Mouse (Mus musculus) liver, adult (tissue): ENCODE results near the gene Lztr1.

ENCODE experiments used
- GATA4 ChIP-seq: IDR thresholded peaks from 2 replicates; pipeline ENCODE4 v1.6.1; 2014; ENCODE audit warnings: mild to moderate bottlenecking, low read length; ENCODE audit not compliant: insufficient replicate concordance

Gene Lztr1

DNA sequence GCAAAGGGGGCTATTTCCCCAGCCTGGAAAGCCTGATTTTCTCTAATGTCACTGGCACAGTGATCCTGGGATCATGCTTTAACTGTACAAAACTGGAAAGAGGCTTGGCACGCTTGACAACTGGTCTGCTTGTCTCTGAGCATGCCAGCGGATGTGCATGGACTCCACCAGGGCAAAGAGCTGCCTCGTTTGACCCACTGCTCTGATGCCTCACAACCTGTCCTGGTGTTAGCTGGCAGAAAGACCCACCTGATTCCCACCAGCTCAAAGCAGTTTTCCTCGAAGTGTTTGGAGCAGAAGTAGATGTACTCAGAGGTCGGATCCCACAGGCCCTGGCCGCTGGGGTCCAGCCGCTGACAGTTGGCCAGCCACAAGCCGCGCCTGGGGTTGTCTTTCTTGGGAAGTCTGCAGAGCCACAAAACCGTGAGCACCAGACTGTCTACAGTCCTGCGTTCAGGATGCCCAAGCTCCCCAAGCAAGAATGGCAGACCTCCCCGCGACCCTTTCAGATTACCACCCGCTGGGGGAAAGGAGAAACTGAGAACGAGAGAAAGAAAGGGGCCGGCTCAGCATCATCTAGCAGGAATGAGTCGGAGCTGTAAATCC, 21.6 kb downstream of the Lztr1 start:
- no peak for TF ChIP-seq GATA4

DNA sequence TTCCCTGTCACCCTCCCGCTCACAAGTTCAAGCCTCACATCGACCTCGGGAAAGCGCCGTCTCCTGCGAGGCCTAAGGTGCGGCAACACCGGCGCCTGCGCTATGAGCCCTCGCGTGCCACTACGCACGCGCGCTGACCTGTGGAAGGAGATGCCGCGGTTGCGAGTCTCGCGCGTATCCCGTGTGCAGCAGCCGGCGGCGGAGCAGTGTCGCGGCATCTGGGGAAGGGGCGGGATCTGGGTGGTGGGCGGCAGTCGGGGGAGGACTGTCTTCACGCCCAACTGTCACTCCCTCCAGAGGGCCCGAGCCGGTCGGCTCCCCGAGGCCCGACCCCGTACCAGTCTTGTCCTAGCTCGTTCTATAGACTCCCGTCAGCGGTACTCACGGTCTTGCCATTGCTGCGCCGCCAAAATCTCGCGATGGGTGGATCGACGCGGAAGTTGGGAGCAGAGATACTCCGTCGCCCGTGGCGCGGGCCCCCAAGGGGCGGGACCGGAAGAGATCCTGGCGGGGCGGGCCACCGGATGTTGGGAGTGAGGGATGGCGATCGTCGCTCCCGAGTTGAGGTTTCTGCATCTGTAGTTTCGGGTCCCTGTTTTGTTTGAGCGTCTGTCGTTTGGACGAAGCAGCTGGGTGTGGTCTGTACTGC, 22.3 kb downstream of the Lztr1 start, which contains the start of gene Thap7:
TSS of gene Thap7 (minus strand) at position 497 of the 649 bp plus-strand sequence.
- TF ChIP-seq GATA4: peak; percentile 76; the same call in 1 of the 2 replicates

DNA sequence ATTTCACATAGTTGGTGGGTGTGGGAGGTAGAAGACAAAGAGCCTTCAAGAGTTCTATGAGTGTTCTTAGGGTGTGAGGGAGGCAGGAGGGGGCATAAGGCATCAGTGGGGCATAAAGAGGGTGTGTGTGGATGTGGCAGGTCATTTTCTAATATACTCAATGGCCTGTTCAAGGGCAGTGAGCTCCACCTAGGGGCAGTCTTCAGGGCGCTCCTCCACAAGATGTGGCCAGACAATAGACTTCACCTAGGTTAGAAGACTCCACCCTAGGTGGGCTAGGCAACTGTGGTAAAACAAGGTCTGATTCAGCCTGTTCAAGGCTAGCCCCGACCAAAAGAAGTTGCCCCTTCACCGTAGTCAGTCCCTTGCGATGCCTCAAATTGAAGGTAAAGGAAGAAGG, 23.8 kb downstream of the Lztr1 start:
- no peak for TF ChIP-seq GATA4

DNA sequence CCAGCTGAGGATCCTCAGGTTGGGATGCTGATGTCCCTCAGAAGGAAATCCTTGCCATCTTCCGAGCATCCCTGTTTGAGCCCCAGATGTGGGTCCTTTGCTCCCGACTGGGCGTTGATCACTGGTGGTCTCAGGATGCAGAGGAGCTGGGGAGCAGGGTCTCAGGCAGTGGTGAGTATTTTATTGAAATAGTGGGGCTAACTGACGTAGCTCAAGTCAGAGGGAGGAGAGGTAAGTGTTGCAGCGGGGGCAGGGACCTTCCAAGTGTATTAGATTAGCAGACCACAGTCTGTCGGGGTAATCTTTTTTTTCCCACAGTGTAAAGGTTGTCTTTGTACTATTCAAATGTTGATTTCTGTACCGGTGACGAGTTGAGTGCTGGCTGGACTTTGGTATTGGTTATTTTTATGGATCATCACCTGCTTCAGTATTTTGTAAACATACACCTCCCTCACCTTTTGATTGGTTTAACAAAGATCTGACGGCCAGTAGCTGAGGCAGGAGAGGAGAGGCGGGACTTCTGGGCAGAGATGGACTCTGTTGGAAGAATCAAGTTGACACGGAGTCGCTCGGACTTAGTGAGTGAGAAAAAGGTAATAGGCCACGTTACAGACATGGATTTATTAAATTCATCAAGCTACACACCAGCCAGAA, 24.3 kb downstream of the Lztr1 start:
- no peak for TF ChIP-seq GATA4

DNA sequence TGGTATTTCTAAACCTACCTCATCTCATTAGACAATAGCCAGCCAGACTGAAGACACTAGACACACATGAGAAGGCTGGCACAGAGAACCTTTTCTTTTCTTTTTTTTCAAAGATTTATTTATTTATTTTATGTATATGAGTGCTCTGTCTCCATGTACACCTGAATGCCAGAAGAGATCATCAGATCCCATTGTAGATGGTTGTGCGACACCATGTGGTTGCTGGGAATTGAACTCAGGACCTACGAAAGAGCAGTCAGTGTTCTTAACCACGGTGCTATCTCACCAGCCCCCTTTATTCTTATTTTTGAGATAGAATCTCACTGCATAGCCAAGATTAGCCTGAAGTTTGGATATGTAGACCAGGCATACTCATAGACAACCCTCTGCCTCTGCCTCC, 28.1 kb downstream of the Lztr1 start:
- TF ChIP-seq GATA4: no peak

DNA sequence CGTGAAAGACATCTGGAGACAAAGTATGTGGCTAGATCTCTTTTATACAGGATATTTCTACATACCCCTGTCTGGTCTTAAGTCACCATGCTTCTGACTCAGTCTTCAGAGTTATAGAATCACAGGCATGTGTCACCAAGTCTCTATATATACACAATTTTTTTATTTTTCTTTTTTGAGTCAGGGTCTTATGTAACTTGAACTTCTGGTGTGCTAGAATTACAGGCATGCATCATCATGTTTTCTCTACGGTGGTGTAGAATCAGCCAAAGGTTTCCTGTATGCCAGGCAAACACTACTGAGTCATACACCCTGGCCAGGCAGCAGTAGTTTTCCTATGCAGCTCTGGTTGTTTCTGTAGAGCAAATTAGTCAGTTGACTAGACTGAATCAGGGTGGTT, 34.1 kb downstream of the Lztr1 start:
- no peak for TF ChIP-seq GATA4

DNA sequence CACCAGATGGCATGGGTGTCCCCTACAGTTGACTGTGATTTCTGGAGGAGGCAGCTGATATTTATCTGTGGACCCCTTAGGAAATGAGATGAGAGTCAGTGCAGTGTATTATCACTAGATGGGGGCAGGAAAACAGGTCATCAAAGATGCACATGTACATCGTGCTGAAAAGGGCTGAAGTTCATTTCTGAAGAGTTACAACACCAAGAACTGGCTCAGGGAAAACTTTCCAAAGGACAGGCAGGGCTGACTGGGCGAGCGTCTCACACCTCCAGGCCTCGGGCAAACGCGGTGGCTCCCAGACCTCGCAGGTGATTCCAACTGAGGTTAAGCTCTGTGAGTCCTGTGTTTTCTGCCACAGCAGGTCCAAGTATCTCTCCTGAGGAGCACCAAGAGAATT, 44.3 kb downstream of the Lztr1 start:
- TF ChIP-seq GATA4: no peak

DNA sequence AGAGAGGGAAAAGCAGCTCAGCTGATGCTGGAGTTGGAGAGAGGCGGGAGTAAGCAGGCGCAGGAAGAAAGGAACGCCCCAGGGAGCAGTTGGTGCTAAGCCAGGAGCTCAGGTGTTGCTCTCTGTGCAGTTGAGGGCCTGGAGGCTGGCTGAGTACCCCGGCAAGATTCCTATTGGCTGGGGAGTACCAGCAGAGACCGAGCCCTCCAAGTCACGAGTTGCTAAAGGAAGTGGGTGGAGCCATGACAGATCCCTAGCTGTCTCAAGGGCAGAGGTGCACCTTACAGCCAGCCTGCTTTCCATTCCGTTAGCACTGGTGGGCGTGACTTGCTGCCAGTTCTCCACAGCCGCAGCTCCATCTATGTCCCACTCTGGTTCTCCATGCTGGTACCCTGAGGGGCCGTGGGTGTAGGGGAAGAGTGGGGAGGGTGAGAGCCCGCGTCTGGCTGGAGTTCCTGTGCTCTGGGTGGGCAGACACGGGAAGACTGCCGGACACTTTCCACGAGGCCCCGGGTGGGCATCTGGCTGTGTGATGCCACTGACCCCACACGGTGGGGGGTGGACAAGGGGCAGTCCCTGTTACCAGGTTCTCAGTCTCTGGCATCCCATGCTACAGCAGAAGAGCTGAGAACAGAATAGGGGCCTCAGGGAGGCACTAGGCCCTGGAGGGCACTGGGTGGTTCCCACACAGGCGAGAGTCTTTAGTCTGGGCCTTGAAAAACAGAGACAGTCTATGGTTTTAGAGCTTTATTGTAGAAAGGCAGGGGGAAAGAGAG, 45.6 kb downstream of the Lztr1 start:
- TF ChIP-seq GATA4: no peak

DNA sequence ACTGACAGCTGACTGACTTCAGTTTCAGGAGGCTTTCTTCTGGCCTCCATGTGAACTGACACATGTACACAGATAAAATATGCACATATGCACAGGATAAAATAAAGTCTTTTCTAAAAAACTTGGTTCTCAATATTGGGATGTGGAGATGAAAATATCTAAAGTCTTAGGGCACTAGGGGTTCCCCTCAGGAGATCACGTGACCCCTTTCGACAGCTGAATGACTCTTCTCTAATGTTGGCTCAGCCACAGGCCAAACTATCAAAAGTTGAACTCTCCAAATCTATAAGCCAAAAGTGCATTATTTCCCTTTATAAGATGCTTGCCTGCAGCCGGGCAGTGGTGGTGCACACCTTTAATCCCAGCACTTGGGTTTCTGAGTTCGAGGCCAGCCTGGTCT, 47.7 kb downstream of the Lztr1 start:
- TF ChIP-seq GATA4: no peak

DNA sequence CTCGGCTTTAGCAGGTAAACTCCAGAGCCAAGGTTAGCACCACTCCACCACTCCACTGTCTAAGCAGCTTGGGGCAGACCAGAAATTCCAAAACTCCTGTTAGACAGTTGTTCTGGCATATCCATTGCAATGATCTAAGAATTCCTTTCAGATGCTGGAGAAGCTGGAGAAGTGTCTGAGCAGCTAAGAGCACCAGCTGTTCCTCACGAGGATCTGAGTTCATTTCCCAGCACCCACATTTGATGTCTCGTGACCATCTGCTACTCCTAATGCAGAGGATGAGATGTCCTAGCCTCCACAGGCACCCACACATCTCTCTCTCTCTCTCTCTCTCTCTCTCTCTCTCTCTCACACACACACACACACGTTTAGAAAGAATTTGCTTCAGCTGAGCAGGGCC, 48.4 kb downstream of the Lztr1 start:
- TF ChIP-seq GATA4: no peak

DNA sequence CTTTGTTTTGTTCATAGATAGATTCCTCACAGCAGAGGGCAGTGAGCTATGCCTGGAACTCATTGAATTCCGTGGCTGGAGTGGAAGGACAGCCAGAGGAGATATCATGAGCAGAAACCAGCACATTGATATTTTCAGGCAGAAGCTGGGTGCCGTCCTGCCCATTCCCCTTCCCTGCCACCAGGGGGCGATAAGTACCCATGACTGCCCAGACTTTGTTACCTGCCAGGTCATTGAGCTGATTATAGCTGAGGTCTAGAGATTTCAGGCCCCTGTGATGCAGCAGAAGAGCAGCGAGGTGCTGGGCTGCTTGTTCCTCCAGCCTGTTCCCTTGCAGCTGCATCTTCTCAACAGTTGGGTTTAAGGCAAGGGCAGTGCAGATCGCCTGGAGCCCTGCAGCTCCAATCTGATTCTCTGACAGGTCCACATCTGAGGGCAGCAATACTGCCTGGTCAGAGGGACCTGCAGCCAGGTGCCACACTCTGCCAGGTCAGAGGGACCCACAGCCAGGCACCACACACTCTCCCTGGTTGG, 49.5 kb downstream of the Lztr1 start:
- TF ChIP-seq GATA4: no peak

DNA sequence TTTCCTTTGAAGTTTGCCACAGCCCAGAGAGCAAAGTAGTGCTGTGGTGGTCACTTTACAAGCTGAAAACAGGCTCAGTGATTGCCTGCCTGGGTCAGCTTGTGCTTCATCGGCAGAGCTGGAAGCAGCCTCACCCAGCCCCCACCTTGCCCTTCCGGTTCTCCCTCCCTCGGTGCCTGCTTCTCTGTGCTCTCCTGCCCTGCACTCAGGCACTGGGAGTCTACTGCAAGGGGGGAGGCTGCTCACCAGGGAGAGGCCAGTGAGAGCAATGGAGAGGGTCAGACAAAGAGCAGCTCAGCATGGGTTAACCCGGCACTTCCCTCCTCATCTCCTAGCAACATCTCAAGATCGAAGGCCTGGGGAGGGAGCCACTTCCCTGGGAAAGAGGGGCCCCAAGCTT, 50.3 kb downstream of the Lztr1 start:
- no peak for TF ChIP-seq GATA4

DNA sequence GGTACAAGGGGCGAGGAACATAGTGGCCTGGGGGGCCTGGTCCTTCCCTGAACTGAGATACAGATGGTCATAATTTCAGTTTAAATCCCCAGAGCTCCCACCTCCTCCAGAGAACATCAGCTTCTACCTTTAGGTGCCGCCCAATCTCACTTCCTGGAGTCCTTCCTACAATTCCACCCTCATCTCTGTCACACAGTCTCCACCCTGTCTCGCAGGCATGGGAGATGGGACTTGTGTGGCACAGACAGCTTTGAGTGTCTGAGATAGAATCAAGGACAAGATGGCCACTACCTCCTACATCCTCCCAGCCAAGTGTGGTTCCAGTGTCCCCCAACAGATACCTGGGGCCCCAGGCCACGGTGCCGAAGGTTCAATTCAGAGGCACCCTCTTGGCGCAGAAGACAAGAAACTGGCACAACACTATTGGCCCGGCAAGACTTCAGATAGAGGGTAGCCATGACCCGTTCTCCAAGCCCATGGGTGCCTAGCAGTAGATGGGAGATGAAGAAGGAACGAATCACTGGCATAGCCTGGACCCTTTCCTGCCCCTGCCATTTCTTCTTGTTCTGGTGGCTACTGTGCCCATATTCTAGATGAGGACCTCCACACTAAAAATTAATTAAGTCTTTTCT, 51.0 kb downstream of the Lztr1 start:
- TF ChIP-seq GATA4: no peak

DNA sequence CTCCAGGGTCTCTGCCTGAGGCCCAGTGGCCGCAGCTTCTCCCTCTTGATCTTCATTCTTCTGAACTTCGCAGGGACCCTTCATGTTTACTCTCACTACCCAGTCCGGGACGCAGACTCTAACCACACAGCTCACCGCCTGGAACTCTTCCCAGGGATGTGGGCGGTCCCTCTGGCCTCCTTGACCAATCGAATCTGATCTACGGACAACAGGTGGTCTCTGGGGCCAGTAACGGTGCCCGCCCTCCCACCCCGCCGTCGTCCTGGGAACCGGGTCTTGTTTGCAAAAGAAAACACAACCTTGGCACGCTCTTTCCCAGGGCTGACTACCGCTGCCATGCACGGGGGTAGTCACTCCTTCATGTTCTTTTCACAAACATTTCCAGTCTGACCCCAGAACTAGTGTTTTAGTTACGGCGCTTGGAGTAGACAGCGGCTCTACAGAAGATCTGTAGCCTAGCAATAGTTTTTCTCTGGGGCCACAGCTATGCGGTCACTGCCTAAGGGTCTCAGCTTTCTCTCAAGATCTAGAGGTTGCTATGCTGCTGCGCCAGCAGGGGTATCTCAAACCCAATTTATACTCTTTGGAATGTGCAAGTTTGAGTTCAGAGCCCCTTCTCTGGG, 52.8 kb downstream of the Lztr1 start, which contains the start of gene Lrrc74b:
TSS of gene Lrrc74b (minus strand) at position 120 of the 623 bp plus-strand sequence.
- no peak for TF ChIP-seq GATA4
